Mouse (Mus musculus): ENCODE data around the gene Vmn1r20. TPM values are rescaled to one million over a fixed set of nuclear protein-coding genes. Genes with fewer than 3 reads are reported as not detected.
"Not testable (repeated sequence)": the region's sequence is repeated elsewhere in the genome, so short reads cannot be mapped to it uniquely, and the experiment has no call there.

Vmn1r20 gene
- total RNA-seq (2021) (not detected), polyA plus RNA-seq (2012; rRNA removed) (not detected in 2 replicates)
- long read RNA-seq = 0 reads

GRCm38 (mm10) chr6:57428630-57429029 lies at the start of gene Vmn1r20:
Vmn1r20 (plus strand) TSS chr6:57428930.
- DNase-seq = no peak

GRCm38 (mm10) chr6:57395683-57396082 lies 33.0 kb upstream of the Vmn1r20 start, which contains the start of gene Vmn1r18:
Vmn1r18 (minus strand) TSS chr6:57395783.
- DNase-seq = no peak

- DNase-seq = not testable (repeated sequence)
Measured at GRCm38 (mm10) chr6:57403480-57403879, 25.2 kb upstream of the Vmn1r20 start, which contains the start of gene Vmn1r19. Vmn1r19 (plus strand) TSS chr6:57403780.

GRCm38 (mm10) chr6:57431196-57431595 lies 2.5 kb downstream of the Vmn1r20 start:
- DNase-seq = no peak

- DNase-seq = not testable (repeated sequence)
Measured at GRCm38 (mm10) chr6:57468161-57468560, 39.4 kb downstream of the Vmn1r20 start.

Other genes starting within 250 kb of the Vmn1r20 start
- not detected for gene Vmn1r13, start 225.6 kb upstream of the Vmn1r20 start, total RNA-seq (2021)
- not detected in 2 replicates for gene Vmn1r13, start 225.6 kb upstream of the Vmn1r20 start, polyA plus RNA-seq (2012; rRNA removed)
- not detected for gene Vmn1r14, start 197.2 kb upstream of the Vmn1r20 start, total RNA-seq (2021)
- not detected in 2 replicates for gene Vmn1r14, start 197.2 kb upstream of the Vmn1r20 start, polyA plus RNA-seq (2012; rRNA removed)
- gene Vmn1r15, start 171.0 kb upstream of the Vmn1r20 start, total RNA-seq (2021) = not detected
- not detected in 2 replicates for gene Vmn1r15, start 171.0 kb upstream of the Vmn1r20 start, polyA plus RNA-seq (2012; rRNA removed)
- gene Vmn1r16, start 99.4 kb upstream of the Vmn1r20 start, total RNA-seq (2021) = not detected
- not detected in 2 replicates for gene Vmn1r16, start 99.4 kb upstream of the Vmn1r20 start, polyA plus RNA-seq (2012; rRNA removed)
- not detected for gene Vmn1r17, start 65.2 kb upstream of the Vmn1r20 start, total RNA-seq (2021)
- gene Vmn1r17, start 65.2 kb upstream of the Vmn1r20 start, polyA plus RNA-seq (2012; rRNA removed) = not detected in 2 replicates
- gene Vmn1r18, start 33.1 kb upstream of the Vmn1r20 start, total RNA-seq (2021) = not detected
- gene Vmn1r18, start 33.1 kb upstream of the Vmn1r20 start, polyA plus RNA-seq (2012; rRNA removed) = not detected in 2 replicates
- gene Vmn1r19, start 25.1 kb upstream of the Vmn1r20 start, total RNA-seq (2021) = not detected
- gene Vmn1r19, start 25.1 kb upstream of the Vmn1r20 start, polyA plus RNA-seq (2012; rRNA removed) = not detected in 2 replicates
- gene Ppm1k, start 106.5 kb downstream of the Vmn1r20 start, total RNA-seq (2021) = 10 to 100 TPM; 28.1 to 58.6 TPM
- 1.3 TPM in 2 replicates for gene Ppm1k, start 106.5 kb downstream of the Vmn1r20 start, polyA plus RNA-seq (2012; rRNA removed)
- gene Herc6, start 152.1 kb downstream of the Vmn1r20 start, total RNA-seq (2021) = 10 to 100 TPM; 15.4 to 21.9 TPM
- 23.6 and 24.8 TPM in 2 replicates for gene Herc6, start 152.1 kb downstream of the Vmn1r20 start, polyA plus RNA-seq (2012; rRNA removed)